Mouse (Mus musculus) olfactory bulb, adult 2 months (tissue): ENCODE measurements around the gene Mphosph9.

Experiments used
- CTCF ChIP-seq: fragments of 200-500 bp; IDR thresholded peaks from 2 replicates; pipeline ENCODE4 v1.5.1; 2012; ENCODE audit warnings: low read depth, mild to moderate bottlenecking, low read length, moderate library complexity; ENCODE audit not compliant: insufficient read depth
- POLR2A ChIP-seq: fragments of 200-500 bp; IDR thresholded peaks from 2 replicates; pipeline ENCODE4 v1.6.1; 2012; ENCODE audit warnings: mild to moderate bottlenecking, low read depth, low read length, moderate library complexity; ENCODE audit not compliant: insufficient read depth

GRCm38 (mm10) chr5:124355425-124355959 lies 27.7 kb upstream of the Mphosph9 start:
- TF ChIP-seq POLR2A: no peak
- no peak for TF ChIP-seq CTCF
